Mouse (Mus musculus) layer of hippocampus, adult 8-10 months (tissue): Measurements from ENCODE around the gene Cd55. TPM values are rescaled to one million over a fixed set of nuclear protein-coding genes. Genes with fewer than 3 reads are reported as not detected.
A peak's percentile ranks its signal among the peaks of the same experiment; 100 is the strongest.
"Not testable (repeated sequence)": the region's sequence is repeated elsewhere in the genome, so short reads cannot be mapped to it uniquely, and the experiment has no call there.

ENCODE experiments used
- DNase-seq, 2 experiments: peaks; one replicate each; pipeline ENCODE4 v3.0.0; 2022; ENCODE audit warnings: low spot score in 2 of 2
- total RNA-seq, 4 experiments: library from RNA; stranded (reverse); gene quantifications; 2 replicates each; pipeline ENCODE4 v1.2.4; 2022

Cd55 gene
- total RNA-seq, result 1 to 10 TPM; 4.1 to 7.8 (median 4.7) TPM

- DNase-seq, result peak; percentile 74 to 84
Measured at GRCm38 (mm10) chr1:130462084-130462861, at the start of gene Cd55. Gene Cd55, minus strand, starts transcription at chr1:130462744.

GRCm38 (mm10) chr1:130511823-130512370 is 49.4 kb upstream of the Cd55 start:
- no peak for DNase-seq

- no peak for DNase-seq
Measured at GRCm38 (mm10) chr1:130508957-130509350, 46.4 kb upstream of the Cd55 start.

DNA sequence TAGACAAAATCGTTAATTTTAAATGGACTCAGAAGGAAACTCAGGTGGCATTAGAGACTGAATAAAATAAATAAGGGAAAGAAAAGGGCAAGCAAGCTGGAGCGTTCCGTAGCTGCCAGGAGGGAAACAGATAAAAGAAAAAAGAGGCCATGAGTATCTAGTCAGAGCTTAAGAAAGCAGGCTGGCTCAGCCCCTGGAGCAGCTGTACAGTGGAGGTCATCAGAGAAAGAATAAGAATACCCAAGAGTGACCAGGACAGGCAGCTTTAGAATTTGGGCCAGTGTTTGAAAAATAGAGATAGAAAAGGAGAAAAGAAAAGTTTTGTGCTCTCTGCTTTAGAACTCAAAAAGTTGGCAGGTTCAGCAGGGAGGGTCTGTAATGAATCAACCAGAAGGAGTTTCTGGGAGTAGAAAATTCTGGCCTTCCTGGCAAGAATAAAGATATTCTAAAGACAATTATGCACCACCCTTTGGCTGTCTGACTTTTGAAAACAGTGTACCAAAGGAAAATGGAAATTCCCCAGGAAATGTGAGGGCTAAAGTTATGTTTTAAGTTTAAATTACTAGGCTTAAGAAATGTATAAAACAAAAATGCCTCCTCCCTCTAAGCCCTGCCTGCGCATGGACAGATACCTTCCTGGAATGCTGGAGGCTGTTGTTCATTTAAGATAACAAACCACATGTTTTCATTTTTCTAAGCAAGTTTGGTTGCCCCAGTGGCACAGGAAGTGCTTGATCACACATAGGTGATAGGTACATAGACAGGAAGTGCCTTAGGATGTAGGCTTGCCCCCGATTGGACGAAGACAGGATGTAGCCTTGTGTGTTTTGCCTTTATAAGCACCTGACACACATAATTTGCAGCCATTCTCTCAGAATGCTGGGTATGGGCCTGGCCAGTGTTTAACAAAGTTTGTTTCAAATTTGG is 45.7 kb upstream of the Cd55 start:
- no peak for DNase-seq

DNA sequence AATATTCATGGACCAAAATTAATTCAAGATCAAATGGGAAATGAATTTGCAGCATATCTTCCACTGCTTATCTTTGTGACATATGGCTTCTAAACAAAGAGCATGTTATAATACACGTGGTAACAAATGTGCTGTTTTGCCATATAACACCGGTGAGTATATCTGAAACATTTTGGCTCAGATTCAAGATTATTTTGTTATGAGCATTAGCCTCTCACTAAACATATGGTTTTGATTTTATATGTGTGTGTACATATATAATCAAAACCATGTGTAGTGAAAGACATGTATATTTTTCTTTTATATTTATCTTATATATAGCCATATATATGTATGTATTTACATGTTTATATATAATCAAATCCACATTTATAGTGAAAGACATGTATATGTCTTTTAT is 44.9 kb upstream of the Cd55 start:
- no peak for DNase-seq

DNA sequence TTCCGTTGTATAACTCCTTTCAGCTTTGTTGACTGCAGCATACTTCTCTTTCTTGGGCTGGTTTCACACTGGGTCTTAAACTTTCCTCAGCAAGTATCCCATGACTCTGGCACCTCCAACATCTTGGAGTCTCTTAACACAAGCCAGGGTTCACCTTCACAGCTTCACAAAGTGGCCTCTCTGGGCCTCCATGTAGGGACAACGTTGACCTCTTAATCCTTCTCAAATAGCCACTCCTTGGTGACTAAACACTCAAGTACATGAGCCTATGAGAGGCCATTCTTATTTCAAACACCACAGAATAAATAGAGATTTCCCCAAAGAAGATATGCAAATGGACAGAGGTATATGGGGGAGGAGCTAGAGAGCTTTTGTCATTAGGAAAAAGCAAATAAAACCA is 37.4 kb upstream of the Cd55 start:
- no peak for DNase-seq

DNA sequence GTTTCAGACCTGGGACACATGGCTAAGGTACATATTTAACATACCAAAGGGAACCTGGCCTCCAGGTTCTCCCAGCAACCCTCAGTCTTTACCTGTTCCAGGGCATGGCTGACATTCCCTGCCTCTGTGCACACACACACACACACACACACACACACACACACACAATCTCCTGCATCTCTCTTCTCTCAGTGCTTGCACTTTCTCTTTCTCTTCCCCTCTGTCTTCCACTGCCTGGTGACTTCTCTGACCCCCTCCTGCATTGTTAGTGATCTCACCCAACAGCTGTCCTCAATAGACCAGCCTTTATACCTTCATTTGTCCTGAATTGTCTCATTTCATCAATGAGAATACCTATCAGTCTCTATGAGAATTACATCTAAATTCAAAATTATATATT is 35.8 kb upstream of the Cd55 start:
- no peak for DNase-seq

- DNase-seq, result no peak
Measured at GRCm38 (mm10) chr1:130486816-130487545, 24.4 kb upstream of the Cd55 start.

GRCm38 (mm10) chr1:130485828-130486620 is 23.5 kb upstream of the Cd55 start:
- no peak for DNase-seq

DNA sequence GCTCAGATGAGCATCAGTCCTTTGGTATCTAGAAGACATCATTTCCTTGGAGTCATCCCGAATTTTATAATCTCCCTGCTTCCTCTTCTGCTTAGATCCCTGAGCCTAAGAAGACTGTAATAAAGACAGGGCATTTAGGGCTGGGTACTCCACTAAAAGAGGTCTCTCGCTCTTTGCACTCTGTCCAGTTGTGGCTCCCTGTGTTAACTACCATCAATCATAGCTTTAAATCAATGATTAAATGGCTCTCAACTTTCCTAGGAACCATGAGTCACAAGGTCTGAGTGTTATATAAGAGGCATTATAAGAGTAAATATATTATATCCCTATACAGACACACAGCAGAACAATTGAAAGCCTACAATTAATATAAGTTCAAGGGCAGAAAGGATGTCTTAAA is 22.8 kb upstream of the Cd55 start:
- no peak for DNase-seq

DNA sequence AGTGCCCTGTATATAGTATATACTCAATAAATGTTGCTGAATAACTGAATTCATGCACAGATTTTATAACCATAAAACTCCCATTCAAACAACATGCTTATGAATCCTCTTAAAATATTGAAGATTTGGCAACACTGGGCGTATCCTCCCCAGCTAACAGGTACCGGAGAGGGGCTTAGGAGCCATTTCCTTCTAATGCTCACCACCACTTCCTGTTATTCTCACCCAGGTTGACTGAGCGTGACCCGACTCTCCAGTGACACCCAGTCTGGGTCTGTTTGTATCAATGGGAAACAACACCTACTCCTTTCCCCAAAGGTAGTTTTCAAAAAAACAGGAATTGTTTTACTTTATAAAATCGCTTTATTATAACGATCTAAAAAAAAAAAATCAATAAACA is 12.4 kb upstream of the Cd55 start:
- no peak for DNase-seq

GRCm38 (mm10) chr1:130474226-130474625 is 11.7 kb upstream of the Cd55 start:
- DNase-seq, result no peak

DNA sequence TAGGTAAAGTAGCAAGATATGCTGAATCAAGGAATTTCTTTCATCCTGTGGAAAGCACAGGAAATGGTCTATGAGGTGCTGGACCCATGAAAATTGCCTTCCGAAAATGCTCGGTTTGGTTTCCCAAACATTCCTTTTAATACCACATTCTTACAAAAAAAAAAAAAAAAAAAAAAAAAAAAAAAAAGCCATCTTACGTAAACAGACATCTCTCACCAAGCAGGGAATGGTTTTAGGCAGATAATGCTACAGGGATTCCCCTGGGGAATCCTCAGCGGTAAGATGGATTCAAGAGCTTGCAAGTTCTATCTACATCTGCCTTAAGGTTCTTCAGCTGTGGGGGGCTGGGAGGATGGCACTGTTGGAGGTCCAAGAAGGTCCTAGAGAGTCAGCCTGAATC is 7.5 kb upstream of the Cd55 start:
- DNase-seq, result no peak

GRCm38 (mm10) chr1:130467453-130467852 is 4.9 kb upstream of the Cd55 start:
- no peak for DNase-seq

GRCm38 (mm10) chr1:130464173-130464572 is 1.6 kb upstream of the Cd55 start:
- DNase-seq, result no peak

DNA sequence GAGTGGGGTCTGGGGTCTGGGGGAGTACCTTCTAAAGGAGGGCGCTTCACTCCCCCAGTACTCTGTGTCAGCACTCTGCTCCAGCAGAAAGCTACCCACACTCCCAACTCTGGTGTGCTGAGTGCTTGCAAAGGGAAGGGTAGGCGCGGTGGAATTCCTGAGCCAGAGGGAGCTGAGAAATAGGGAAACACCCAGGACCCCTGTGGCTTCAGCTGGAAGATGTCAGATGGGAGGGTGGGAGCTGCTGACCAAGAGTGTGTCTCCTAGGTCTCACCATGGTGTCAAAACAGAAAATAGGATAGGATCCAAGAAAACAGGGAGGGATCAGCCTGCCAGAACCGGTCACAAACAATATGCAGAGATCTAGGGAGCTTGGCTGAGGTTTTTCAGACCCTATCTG is 323 bp upstream of the Cd55 start:
- DNase-seq, result peak; percentile 5 to 19

DNA sequence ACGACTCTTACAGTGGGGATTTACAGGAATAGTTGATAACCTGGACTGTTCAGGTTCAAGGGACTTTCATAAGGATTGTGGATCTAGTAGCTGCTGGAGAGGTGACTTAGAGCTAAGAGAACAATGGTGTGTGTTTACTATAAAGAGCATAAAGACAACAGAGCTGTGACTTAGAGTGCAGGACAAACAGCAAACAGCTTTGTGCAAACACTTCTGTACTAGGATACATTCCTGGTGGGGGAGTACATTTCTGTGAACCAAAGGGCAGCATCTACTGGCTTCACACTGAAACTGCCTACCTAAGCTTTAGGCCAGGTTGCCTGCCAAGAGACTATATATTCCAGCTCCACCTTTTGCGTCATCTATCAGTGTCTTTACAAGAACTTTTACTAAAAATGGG is 7.4 kb downstream of the Cd55 start:
- DNase-seq, result no peak

DNA sequence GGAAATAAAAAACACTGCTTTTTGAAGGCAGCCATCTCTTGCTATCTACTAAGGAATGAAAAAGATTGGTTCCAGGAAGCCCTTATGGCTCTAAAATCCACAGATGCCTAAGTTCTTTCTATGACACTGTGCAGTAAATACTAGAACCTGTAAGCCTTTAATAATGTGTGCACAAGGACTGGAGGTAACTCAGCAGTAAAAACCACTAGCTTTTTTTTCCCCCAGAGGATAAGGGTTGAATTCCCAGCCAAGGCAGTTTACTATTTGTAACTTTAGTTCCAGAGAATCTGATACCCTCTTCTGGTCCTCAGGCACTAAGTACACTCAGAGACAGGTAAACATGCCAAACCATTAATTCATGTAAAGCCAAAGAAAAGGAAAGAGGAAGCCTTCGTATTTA is 19.6 kb downstream of the Cd55 start:
- DNase-seq, result not testable (repeated sequence)

- no peak for DNase-seq
Measured at GRCm38 (mm10) chr1:130430920-130431319, 31.6 kb downstream of the Cd55 start.

DNA sequence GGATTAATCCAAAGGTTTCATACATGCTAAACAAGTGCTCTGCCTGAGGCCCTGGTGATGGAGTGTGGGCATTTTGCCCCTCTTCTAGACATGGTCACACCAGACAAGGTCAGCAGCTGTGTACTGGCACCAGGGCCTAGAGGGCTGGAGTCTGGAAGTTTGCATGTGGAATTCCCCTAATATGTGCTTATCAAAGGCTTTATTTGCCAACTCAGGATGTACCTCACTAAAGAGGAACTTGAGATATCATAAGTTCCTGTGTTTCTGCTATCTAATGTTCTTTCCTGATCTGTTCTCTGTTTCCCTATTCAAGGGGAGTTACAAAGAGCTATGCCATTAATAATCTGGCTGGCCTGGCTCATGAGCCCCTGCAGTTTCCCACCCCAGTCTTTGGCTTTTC is 33.9 kb downstream of the Cd55 start:
- DNase-seq, result not testable (repeated sequence)
